Mouse (Mus musculus): Measurements from ENCODE around the gene Sar1b. TPM values are rescaled to one million over a fixed set of nuclear protein-coding genes. Genes with fewer than 3 reads are reported as not detected.

Gene Sar1b
- polyA plus RNA-seq, 1 experiment from 2014 or later, result 146 TPM

DNA sequence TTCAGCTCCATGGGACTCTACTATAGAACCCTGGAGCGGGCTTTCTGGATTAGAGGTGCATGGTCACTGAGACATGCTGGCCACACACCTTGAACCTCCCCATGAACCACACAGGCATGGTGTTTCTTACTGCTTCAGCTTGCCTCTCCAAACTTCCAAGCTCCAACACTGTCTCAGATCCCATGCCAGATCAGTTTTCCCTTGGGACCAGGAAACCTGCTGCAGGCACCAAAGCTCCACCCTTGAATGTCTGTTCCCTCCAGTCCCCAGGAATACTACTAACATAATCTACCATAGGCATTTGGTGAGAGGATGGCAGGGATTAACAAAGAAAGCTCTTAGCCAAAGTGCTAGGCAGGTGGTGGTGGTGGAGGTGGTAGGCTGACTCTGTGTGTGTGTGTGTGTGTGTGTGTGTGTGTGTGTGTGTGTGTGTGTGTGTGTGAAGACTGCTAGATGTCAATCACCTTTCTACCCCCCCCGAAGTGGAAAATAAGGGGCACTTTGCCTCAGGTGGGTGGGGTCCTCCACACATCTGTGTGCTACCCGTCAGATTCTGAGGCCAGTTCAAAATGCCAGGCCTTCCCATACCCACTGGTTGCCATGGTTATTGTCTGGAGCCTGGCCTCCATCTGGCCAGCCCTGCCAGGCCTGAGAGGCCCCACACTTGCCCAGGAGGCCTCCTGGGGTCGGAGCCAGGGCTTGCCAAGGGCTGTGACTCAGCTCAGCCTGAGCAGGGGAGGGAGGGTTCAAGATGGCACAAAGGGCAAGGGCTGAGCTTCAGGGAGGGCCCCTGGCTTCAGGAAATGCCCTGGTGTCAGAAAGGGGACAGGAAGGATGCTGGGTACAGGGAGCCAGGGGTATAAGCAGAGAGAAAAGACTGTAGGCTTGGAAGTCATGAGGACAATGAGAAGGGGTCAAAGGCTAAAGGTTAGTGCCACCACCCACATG, 68.7 kb downstream of the Sar1b start:
- Histone ChIP-seq H3K9ac (ENCODE audit: low read depth, low read length) (no peak overlapping the region), H3K4me1 (replicated peaks; ENCODE audit: control insufficient read depth, insufficient read depth, low read length) (no peaks in the 10 kb centered on the region), H3K4me2 (replicated peaks; ENCODE audit: low read depth, low read length) (no peak overlapping the region), H3K4me3 (ENCODE audit: low read depth, low read length) (no peak overlapping the region), H3K27ac (ENCODE audit: low read depth, low read length) (no peak overlapping the region), H3K9me3 (ENCODE audit: control insufficient read depth, low read length) (no peaks in the 10 kb centered on the region), H3K27me3 (ENCODE audit: control insufficient read depth, insufficient read depth, low read length) (no peaks in the 10 kb centered on the region), H3K36me3 (ENCODE audit: control insufficient read depth, insufficient read depth, low read length) (no peaks in the 10 kb centered on the region)
- ATAC-seq (ENCODE audit: low FRiP score) (no peak), DNase-seq (ENCODE audit: low spot score) (no peak)
- WGBS, result 63% methylated on average over 4 of the region's 4 CpGs

DNA sequence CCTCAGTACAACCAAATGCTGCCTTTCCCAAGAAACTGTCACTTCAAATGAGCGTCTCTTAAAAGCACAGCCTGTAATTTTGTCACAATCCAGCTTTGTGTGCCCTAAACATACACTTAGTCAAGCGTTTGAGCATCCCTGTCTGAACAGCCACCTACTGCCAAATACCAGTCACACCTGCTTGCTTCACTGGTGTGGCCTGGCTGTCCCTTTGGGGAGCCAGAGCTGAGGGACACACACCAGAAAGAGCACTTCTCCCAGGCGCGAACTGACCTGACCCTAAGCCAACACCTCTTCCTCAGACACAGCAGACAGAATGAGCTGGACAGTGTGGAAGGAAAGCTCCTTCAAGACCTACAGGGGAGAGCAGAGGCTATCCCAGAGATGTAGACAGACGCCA, 69.5 kb downstream of the Sar1b start:
- 76% methylated on average over 5 of the region's 5 CpGs for WGBS
- Histone ChIP-seq H3K27ac (ENCODE audit: low read depth, low read length) (no peak overlapping the region), H3K4me2 (replicated peaks; ENCODE audit: low read depth, low read length) (no peak overlapping the region), H3K27me3 (ENCODE audit: control insufficient read depth, insufficient read depth, low read length) (no peaks in the 10 kb centered on the region), H3K9ac (ENCODE audit: low read depth, low read length) (no peak overlapping the region), H3K4me3 (ENCODE audit: low read depth, low read length) (no peak overlapping the region), H3K36me3 (ENCODE audit: control insufficient read depth, insufficient read depth, low read length) (no peaks in the 10 kb centered on the region), H3K4me1 (replicated peaks; ENCODE audit: control insufficient read depth, insufficient read depth, low read length) (no peaks in the 10 kb centered on the region), H3K9me3 (ENCODE audit: control insufficient read depth, low read length) (no peaks in the 10 kb centered on the region)
- no peak for DNase-seq (ENCODE audit: low spot score)
- no peak for ATAC-seq (ENCODE audit: low FRiP score)

DNA sequence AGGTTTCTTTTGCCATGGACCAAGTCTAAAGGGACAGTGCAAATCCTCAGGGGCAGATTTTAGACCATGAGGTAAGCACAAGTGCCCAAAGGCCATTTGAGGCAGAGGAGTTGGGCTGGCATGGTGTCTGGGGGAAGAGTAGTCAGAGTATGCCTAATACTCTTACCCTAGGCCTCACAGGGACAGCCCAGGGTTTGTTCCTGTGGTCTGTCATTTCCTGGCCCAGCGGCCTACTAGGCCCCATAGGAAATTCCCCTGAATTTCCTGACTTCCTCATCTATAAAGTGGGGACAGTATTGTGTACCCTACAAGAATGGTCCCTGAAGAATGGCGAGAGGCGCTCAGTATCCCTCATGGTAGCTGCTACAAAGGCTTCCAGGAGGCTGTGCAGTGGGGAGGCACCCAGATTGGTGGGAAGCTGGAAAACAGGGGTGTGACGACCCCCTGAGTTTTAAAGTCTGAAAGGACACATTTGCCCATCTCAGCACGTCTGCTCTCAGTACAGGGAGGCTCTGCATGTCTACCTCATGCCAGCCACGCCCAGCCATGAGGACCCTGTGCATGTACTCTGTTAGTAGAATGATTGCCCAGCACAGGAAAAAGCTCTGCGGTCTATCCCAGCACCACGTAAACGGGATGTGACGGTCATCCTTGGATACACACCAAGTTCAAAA, 70.0 kb downstream of the Sar1b start:
- Histone ChIP-seq H3K9me3 (ENCODE audit: control insufficient read depth, low read length) (no peaks in the 10 kb centered on the region), H3K9ac (ENCODE audit: low read depth, low read length) (no peak overlapping the region), H3K27me3 (ENCODE audit: control insufficient read depth, insufficient read depth, low read length) (no peaks in the 10 kb centered on the region), H3K4me1 (replicated peaks; ENCODE audit: control insufficient read depth, insufficient read depth, low read length) (no peaks in the 10 kb centered on the region), H3K4me2 (replicated peaks; ENCODE audit: low read depth, low read length) (no peak overlapping the region), H3K36me3 (ENCODE audit: control insufficient read depth, insufficient read depth, low read length) (no peaks in the 10 kb centered on the region), H3K27ac (ENCODE audit: low read depth, low read length) (no peak overlapping the region), H3K4me3 (ENCODE audit: low read depth, low read length) (no peak overlapping the region)
- no peak for ATAC-seq (ENCODE audit: low FRiP score)
- WGBS, result 87% methylated on average over 10 of the region's 10 CpGs
- no peak for DNase-seq (ENCODE audit: low spot score)

DNA sequence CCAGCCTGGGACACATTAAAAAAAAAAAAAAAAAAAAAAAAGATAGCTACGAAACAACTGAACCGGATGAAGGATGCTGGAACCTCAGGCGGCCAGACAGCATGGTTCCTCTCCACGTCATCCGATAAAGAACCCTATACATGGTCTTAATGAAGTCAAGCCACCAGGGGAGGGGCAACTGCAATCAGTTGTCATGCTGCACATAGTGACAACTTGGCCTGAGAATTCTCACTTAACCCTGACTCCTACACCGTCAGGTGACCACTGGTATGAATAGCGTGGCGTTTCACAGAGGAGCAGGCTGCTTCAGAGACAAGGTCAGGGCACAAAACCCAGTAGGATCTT, 70.6 kb downstream of the Sar1b start:
- ATAC-seq (ENCODE audit: low FRiP score) (no peak), DNase-seq (ENCODE audit: low spot score) (no peak)
- WGBS, result 88% methylated on average over 8 of the region's 8 CpGs
- H3K4me3 ChIP-seq (ENCODE audit: low read depth, low read length), result no peak overlapping the region
- no peak overlapping the region for H3K4me2 ChIP-seq (replicated peaks; ENCODE audit: low read depth, low read length)
- no peaks in the 10 kb centered on the region for H3K27me3 ChIP-seq (ENCODE audit: control insufficient read depth, insufficient read depth, low read length)
- no peaks in the 10 kb centered on the region for H3K9me3 ChIP-seq (ENCODE audit: control insufficient read depth, low read length)
- no peak overlapping the region for H3K27ac ChIP-seq (ENCODE audit: low read depth, low read length)
- no peaks in the 10 kb centered on the region for H3K36me3 ChIP-seq (ENCODE audit: control insufficient read depth, insufficient read depth, low read length)
- H3K9ac ChIP-seq (ENCODE audit: low read depth, low read length), result no peak overlapping the region
- H3K4me1 ChIP-seq (replicated peaks; ENCODE audit: control insufficient read depth, insufficient read depth, low read length), result no peaks in the 10 kb centered on the region

DNA sequence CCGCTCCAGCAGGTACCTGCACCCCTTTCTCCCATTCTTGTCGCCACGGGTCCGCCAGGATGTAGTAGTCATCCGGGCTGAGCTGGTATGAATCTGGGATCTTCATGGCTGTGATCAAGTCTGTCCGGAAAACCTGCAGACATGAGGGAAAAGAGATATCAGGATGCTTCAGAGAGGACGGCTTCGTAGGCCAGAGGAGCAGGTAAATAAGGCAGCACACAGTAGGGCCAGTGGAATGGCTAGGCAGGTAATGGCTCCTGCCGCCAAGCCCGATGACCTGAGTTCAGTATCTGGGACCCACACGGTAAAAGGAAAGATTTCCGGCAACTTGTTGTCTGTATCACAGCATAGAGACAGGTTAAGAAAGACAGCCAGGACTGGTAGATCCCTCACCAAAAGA, 72.1 kb downstream of the Sar1b start:
- DNase-seq (ENCODE audit: low spot score) (no peak), ATAC-seq (ENCODE audit: low FRiP score) (no peak)
- WGBS, result 94% methylated on average over 12 of the region's 12 CpGs
- no peak overlapping the region for H3K4me2 ChIP-seq (replicated peaks; ENCODE audit: low read depth, low read length)
- H3K9ac ChIP-seq (ENCODE audit: low read depth, low read length), result no peak overlapping the region
- no peak overlapping the region for H3K4me3 ChIP-seq (ENCODE audit: low read depth, low read length)
- no peak overlapping the region for H3K27ac ChIP-seq (ENCODE audit: low read depth, low read length)
- H3K4me1 ChIP-seq (replicated peaks; ENCODE audit: control insufficient read depth, insufficient read depth, low read length), result no peaks in the 10 kb centered on the region
- H3K27me3 ChIP-seq (ENCODE audit: control insufficient read depth, insufficient read depth, low read length), result no peaks in the 10 kb centered on the region
- no peaks in the 10 kb centered on the region for H3K36me3 ChIP-seq (ENCODE audit: control insufficient read depth, insufficient read depth, low read length)
- no peaks in the 10 kb centered on the region for H3K9me3 ChIP-seq (ENCODE audit: control insufficient read depth, low read length)

DNA sequence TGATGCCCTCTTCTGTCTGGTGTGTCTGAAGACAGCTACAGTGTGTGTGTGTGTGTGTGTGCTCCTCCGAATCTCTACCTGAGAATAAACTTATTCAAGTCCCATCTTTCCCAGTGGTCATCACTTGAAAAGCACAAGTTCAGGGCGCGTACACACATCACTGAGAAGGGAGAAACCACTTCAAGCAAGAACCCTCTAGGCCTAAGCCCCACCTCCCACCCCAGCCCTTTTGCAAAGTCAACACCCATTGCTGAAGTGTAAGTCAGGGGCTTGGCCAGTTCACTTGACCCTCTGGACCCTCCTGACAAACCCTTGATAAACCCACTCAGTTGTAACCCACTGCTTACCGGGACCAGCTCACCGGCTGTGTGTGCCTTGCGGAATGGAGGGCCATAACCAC, 73.0 kb downstream of the Sar1b start:
- ATAC-seq (ENCODE audit: low FRiP score) (no peak), DNase-seq (ENCODE audit: low spot score) (no peak)
- 94% methylated on average over 6 of the region's 6 CpGs for WGBS
- Histone ChIP-seq H3K36me3 (ENCODE audit: control insufficient read depth, insufficient read depth, low read length) (no peaks in the 10 kb centered on the region), H3K9ac (ENCODE audit: low read depth, low read length) (no peak overlapping the region), H3K4me3 (ENCODE audit: low read depth, low read length) (no peak overlapping the region), H3K9me3 (ENCODE audit: control insufficient read depth, low read length) (no peaks in the 10 kb centered on the region), H3K4me2 (replicated peaks; ENCODE audit: low read depth, low read length) (no peak overlapping the region), H3K27me3 (ENCODE audit: control insufficient read depth, insufficient read depth, low read length) (no peaks in the 10 kb centered on the region), H3K27ac (ENCODE audit: low read depth, low read length) (no peak overlapping the region), H3K4me1 (replicated peaks; ENCODE audit: control insufficient read depth, insufficient read depth, low read length) (no peaks in the 10 kb centered on the region)

DNA sequence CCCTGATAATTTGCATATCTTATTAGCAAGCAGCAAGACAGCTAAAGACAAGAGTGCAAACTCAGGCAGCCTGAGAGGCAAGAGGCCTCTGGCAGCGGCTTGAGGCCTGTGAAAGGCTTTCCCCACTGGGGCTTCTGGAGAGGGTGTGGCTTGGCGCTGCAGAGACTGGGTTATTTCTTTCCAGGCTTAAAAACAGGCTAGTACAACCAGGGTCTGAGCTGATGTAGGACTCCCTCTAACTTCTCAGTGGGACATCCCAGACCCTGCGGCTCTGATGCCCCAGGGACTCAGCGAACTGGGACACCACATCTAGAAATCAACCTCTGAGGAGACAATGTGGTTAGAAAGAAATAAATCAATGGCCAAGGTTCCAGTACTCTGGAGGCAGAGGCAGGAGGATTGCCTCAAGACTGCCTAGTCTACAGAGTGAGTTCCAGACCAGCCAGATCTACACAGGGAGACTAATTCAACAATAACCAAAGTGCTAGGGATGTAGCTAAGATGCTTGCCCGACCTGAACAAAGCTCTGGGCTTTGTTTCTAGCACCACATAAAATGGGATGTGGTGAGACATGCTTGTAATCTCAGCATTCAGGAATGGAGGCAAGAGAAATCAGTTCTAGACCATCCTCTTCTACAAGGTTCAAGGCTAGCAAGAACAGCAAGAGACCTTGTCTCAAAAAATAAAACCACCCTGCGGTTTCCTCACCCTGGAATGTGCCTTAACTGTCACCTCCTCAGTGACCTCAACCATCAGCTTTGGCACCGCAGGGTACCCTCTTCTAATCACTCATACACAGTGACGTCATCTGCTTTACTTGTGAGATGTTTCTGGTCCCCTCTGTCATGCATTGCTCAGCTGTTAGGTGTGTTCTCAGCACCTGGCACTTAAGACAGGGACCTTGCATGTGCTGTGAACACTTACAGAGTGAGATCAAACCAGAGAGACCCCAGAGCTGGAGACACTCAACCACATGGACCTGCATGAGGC, 74.0 kb downstream of the Sar1b start:
- ATAC-seq (ENCODE audit: low FRiP score), result no peak
- WGBS, result 74% methylated on average over 8 of the region's 8 CpGs
- no peaks in the 10 kb centered on the region for H3K4me1 ChIP-seq (replicated peaks; ENCODE audit: control insufficient read depth, insufficient read depth, low read length)
- H3K9ac ChIP-seq (ENCODE audit: low read depth, low read length), result no peak overlapping the region
- H3K36me3 ChIP-seq (ENCODE audit: control insufficient read depth, insufficient read depth, low read length), result no peaks in the 10 kb centered on the region
- DNase-seq (ENCODE audit: low spot score), result no peak
- no peaks in the 10 kb centered on the region for H3K9me3 ChIP-seq (ENCODE audit: control insufficient read depth, low read length)
- no peak overlapping the region for H3K4me2 ChIP-seq (replicated peaks; ENCODE audit: low read depth, low read length)
- no peak overlapping the region for H3K4me3 ChIP-seq (ENCODE audit: low read depth, low read length)
- H3K27ac ChIP-seq (ENCODE audit: low read depth, low read length), result no peak overlapping the region
- H3K27me3 ChIP-seq (ENCODE audit: control insufficient read depth, insufficient read depth, low read length), result no peaks in the 10 kb centered on the region

DNA sequence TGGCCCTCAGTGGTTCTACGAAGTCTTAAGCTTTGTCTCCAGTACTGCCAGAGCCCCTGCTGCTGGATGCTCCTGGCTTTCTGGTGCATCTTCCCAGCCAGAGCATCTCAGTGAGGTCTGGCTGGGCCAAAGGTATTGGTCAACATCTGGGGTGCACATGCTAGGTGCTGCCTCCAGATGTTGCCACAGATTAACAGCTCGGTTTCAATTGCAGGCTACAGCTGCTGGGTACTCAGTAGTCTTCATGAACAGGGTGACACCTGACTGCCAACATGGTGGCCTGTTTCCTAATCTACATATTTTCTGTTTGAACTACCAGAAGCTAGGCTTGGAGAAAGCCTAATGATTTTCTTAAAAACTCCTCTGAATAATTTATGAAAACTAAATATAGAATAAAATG, 75.6 kb downstream of the Sar1b start:
- no peaks in the 10 kb centered on the region for H3K4me1 ChIP-seq (replicated peaks; ENCODE audit: control insufficient read depth, insufficient read depth, low read length)
- no peaks in the 10 kb centered on the region for H3K36me3 ChIP-seq (ENCODE audit: control insufficient read depth, insufficient read depth, low read length)
- 74% methylated on average over 2 of the region's 2 CpGs for WGBS
- DNase-seq (ENCODE audit: low spot score) (no peak), ATAC-seq (ENCODE audit: low FRiP score) (no peak)
- H3K27ac ChIP-seq (ENCODE audit: low read depth, low read length), result no peak overlapping the region
- H3K9ac ChIP-seq (ENCODE audit: low read depth, low read length), result no peak overlapping the region
- no peak overlapping the region for H3K4me3 ChIP-seq (ENCODE audit: low read depth, low read length)
- no peaks in the 10 kb centered on the region for H3K9me3 ChIP-seq (ENCODE audit: control insufficient read depth, low read length)
- no peak overlapping the region for H3K4me2 ChIP-seq (replicated peaks; ENCODE audit: low read depth, low read length)
- H3K27me3 ChIP-seq (ENCODE audit: control insufficient read depth, insufficient read depth, low read length), result no peaks in the 10 kb centered on the region

All from hindbrain, embryonic 11.5 days (tissue).